Mouse (Mus musculus) embryo, embryonic 10 days (tissue): Measurements from ENCODE around the gene Idnk.
"Not testable (repeated sequence)": the region's sequence is repeated elsewhere in the genome, so short reads cannot be mapped to it uniquely, and the experiment has no call there.

ENCODE experiments used
- DNase-seq: peaks from one replicate; pipeline ENCODE4 v3.0.0-alpha.2; 2015; ENCODE audit warnings: low spot score

Idnk gene

DNA sequence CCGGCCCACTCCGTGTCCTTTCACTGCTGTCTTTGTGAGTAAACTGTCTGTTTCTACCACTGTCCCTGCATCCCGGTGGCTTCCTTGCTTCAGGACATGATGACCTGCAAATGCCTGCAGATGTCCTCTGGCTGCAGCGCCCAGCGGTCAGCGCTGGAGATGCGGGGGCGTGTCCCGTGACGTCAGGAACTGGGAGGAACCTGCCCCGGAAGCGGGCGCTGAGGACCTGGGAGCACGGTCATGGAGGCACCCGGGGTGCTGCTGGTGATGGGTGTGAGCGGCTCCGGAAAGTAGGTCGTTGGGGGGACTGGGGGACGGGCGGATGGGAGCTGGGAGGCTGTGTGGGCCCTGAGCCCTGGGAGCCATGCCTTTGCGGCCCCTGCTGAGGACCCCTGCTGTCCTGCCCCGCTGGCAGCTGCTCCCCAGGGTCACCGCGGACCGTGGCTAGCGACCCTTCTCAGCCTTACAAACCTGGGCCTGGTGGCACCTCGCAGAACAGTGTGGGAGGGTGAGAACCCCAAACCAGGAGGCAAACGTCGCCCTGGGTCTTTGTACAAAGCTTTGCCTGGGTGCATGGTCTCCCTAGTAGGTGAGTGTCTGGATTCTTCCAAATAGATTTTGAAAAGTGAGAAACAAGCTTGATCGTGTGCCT, at the start of gene Idnk:
TSS of gene Idnk (plus strand) at position 203 of the 652 bp plus-strand sequence.
- DNase-seq, result peak; percentile 94

DNA sequence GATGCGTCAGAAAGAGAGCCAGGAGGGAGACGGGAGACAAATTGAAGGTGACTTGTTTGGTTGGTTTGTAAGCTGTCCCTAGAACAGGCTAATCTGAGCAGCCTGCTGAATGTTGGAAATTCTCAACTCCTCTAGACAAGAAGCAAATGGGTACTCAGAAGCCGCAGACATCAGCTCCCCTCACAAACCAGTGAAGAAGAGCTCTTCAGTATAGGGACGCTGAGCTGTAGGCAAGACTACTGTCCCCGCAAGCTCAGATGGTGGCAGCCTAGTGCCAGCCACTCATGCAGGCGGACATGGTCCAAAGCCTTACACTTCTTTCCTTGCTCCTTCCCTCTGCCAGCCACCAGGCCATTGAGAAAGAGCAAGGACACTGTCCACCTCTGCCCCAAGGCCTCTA, 46.1 kb upstream of the Idnk start:
- DNase-seq, result no peak

DNA sequence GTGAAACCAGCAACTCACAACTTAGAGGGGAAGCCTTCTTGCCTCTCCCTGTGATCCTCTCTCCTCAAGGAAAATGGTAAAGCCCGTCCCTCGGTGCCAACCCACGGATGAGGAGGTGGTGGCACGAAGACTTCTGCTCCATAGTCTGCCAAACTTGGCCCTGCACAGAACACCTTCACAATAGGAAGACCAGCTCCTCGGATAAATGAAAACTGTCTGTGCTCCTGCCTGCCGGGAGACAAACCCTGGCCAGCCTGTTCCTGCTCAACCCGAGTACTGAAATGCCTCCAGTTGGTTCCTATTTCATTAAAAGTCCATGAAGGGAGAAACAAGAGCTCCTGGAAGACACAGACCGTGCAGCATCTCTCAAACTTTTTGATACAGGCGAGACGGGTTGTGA, 45.3 kb upstream of the Idnk start:
- no peak for DNase-seq

DNA sequence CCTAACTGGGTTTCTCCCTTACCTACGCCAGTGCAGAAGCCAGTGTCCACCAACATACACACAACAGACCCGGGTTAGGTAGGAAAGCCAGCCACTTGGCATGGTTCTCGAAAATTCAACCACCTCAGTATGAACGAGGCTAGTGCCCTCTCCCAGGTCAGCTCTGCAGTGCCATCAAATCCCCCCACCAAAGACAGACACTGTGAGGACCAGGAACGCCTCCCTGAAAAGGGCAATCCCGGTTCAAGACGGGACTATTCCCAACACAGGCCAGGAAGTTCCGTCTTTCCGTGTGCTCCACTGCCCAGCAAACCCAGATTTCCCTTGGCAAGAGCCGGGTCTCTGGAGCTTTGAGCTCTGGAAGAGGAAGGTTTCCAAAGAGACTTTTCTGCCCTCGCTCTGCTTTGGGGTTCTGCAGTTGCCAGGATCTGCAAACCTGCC, 44.8 kb upstream of the Idnk start:
- no peak for DNase-seq

DNA sequence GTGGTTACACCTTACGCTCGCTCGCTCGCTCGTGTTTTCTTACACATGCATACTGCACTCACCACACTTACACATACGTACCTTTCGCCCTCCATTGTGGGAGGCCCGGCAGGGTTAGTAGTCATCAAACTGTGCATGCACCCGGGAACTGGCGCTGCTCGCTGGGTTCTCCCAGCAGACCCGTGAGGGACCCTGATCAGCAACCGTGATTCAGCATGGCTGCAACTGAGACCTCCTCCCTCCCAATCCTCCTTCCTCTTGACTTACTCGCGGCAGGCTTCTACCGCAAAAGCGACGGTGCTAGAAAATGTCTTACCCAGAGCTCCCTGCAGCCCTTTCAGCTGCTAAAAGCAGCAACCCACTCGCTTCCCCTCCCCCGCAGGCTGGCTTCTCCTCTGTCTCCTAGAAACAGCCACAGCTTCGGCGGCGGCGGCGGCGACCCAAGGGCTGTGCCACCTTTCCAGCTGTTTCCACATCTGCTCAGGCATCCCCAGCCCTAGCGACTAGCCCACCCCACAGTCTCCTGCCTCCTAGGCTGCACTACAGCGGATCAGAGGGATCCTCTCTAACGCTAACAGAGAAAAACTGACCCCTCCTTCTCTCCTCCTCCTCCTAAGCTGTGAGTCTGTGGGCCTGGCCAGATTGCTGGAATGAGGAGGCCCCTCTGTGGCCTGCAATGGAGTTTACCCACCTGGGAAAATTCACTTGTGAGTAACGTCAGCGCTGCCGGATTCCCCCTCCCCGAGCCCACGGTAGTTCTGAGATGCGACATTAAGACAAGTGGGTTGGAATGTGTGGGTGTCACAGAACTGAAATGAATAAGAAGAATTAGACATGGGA, 44.2 kb upstream of the Idnk start, which contains the start of gene Klhl3:
TSS of gene Klhl3 (minus strand) at position 532 of the 840 bp plus-strand sequence.
- peak; percentile 79 for DNase-seq

DNA sequence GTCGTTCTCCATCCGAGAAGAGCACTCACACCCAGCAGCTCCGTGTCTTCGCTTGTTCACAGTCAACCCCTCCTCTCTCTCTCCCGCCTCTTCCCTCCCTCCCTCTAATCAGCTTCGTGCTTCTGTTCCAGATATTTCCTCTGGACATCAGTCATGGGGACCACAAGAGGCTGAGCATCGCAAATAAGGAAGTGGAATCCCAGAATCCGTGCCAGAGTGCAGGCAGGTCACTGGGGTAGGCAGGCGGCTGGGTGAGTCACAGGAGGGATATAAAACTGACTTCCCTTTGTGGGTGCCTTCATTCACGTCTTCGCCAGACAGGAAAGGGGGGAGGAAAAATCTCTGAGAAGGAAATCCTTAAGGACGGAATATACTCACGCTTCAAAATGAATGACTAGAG, 42.2 kb upstream of the Idnk start:
- no peak for DNase-seq

DNA sequence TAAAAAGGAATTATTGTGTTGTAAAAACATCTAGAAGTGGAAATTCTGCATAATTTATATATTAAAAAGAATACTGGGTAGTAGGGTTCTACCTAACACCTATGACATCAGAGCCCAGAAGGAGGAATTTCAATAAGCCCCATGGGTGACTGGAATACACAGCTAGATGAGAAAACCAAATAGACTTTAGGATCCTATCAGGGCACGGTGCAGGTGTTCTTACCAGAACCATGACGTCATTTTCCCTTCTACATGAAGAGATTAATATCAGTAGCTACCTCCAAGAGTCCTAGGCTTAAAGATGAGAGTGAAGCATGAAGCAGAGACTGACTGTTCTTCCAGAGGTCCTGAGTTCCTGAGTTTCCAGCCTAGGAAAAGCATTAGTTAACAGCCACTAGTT, 40.6 kb upstream of the Idnk start:
- DNase-seq, result no peak

DNA sequence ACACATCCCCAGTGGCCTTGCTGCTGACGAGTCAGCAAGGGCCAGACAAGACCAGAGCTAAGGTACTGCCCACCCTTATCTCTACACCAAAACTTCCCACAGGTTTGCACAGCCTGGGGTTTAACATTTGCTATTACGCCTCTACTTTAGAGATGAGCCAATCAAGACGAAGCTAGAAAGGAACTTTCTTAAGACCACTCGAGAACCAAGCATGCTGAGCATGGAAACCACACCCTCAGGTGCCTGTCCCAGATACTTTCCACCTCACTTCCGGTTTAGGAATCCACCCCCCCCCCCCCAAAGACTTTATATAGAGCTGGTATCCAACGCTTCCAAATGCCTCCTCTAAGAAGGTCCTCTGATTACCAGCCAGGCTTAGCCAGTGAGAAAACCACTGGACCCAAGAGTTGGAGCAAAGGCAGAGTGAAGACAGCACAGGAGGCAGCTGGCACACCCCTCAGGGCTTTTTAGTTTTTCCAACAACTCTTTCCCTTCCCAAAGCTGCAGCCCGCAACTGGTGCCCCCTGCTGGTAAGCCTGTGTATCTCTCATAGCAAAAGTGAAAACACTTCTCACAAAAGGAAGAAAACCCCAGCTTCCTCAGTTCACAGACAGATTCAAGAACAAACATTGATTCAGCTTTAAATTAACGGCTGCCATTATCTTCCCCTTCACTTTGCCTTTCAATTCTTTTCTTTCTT, 40.0 kb upstream of the Idnk start:
- peak; percentile 57 for DNase-seq

DNA sequence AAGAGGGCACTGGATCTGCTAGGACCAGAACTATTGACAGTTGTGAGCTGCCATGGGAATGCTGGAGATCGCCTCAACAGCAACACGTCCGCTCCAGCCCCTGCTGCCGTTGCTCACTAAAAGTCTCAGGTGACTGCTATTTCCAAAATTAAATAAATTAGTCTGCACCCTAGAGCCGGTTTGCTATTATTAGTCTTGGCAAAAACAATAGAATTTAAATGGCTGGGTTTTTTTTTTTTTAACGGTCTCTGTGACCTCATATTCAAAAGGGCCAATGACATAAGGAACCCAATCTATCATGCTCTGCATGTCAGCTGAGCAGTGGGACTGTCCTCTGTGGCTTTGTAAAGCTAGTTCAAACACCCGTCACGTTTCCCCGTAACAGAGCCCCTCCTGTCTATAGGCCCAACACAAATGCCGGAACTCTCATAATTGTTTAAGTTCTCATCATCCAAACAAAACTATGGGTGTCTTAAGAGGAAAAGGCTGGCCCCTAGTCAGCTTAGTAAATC, 34.6 kb upstream of the Idnk start:
- no peak for DNase-seq

DNA sequence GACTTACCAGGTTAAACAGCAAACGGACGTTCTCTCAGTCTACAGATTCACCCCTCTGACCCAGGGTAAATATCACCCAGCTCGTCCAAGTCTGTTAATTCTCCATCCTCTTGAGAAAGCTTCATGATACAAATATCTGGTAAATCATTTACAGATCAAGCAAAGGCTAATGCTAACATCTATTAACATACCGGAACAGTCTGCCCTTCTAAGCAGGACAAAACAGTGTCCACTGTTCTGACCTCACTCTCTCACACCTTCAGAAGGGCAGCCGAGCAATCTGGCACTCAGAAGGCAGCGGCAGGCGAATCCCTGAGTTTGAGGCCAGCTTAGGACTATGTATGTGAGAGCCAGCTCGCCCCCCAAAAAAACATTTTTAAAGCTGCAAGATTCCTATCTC, 34.1 kb upstream of the Idnk start:
- no peak for DNase-seq

DNA sequence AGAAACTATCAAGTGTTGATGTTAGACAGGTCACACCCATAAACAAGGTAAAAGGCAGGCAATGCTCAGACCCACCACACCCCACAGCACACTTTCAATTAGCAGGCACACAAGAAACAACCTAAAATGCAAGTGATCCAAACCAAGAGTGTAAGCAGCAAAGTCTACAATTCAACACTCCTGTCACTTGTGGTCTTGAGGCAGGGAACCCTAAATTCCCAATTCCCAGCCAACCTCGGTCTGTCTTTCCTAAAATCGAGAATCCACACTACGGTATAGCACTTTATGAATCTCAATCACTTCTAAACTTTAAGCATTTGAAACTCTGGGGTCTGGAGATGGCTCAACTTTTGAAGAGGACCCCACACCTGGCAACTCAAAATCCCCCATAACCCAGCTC, 33.2 kb upstream of the Idnk start:
- DNase-seq, result no peak

DNA sequence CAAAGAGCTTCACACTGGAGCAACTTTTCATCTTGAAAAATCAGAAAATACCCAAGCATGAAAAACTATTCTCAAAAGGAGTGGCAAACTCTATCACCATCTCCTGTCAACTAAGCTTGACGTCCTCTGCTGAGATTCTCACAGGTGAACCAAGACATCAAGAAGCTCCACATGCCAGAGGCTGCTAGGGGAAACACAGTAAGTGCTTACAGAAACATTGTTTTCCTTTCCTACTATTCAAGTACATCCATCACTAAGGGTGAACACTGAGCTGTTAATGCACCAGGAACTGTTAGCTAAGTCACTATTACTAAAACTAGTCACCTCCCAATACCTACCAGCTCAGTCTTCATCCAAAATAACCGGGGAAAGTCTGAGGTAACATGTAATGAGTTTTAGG, 32.5 kb upstream of the Idnk start:
- DNase-seq, result no peak

DNA sequence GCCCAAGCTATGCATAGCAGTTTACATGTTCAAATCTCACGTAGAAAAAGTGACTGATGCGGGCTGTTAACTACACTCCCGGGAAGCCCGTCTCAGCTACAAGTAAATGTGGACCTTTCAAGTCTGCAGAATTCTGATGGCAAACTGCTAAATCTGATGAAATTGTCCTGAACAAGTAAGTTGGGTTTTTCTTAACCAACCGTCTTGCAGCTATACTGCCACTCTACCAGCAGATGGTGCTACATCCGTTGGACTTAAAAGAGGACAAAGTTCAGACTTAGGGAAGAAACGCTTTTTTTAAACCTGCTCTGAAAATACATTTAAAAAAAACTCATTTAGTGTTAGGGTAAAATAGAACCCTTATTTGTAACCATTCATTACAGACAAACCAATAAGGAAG, 31.3 kb upstream of the Idnk start:
- DNase-seq, result peak; percentile 91

DNA sequence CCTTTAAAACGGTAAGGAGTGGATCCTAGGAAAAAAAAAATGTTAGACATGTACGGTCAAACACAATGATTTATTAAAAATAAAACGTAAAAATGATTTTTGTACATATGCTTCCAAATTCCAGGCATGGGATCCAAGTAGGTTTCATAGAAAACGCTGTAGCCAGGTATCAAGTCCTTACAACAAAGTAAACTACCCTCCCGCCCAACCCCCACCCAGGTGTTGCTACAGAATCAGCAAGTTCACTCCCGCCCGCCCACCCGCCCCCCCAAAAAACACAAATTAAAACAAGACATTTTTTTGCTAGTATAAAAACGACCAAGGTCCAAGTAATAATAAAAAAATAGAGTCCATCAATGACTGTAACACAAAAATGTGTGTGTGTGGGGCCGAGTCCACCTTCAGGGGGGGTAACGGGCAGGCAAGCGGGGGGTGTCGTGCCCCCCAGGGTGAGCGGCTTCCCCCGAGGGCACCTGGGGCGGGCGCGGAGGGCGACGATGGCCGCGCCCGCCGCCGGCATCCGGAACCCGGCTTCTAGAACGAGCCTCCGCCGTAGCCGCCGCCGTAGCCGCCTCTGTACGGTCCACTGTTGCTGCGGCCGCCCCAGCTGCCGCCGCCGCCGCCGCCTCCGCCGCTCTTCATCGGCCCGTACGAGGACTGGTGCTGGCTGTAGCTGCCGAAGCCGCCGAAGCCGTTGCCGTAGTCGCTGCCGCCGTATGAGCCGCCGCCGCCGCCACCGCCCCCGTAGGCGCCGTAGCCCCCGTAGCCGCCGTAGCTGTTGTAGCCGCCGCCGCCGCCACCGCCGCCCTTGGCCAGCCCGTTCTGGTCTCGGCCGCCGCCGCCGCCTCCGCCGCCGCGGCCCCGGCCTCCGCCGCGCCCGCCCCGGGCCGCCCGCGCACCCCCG, 30.3 kb upstream of the Idnk start:
- peak; percentile 31 for DNase-seq

DNA sequence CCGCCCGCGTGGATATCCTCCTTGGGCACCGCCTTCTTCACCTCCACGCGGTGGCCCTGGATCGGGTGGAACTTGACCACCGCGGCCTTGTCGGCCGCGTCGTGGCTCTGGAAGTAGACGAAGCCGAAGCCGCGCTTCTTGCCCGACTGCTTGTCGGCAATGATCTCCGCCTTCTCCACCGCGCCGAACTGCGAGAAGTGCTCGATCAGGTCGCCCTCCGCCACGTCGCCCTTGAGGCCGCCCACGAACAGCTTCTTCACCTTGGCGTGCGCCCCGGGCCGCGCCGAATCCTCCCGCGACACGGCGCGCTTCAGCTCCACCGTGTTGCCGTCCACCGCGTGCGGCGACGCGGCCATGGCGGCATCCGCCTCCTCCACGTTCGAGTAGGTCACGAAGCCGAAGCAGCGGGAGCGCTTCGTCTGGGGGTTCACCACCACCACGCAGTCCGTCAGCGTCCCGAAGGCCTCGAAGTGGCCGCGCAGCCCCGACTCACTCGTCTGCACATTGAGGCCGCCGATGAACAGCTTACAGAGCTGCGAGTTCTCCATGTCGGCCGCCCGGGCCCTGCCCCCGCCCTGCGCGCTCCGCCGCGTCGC, 29.6 kb upstream of the Idnk start:
- DNase-seq, result peak; percentile 68

DNA sequence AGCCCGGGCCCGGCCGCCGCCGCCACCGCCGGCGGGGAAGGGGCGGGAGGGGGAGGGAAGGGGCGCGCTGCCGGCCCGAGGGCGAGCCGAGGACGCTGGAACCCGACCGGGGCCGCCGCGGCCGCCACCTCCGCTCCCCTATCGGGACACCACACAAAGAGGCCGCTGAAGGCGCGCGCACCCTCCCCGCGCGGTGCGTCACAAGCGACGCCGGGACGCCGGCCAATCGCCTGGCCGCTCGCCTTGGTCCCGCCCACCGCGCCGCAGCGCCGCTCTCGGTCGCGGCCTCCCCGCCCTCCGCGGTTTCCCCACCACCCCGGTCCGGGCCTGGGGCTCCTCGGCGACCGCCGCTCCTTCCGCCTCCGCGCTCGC, 29.1 kb upstream of the Idnk start, which contains the start of gene Hnrnpa0:
TSS of gene Hnrnpa0 (minus strand) at position 161 of the 372 bp plus-strand sequence.
- peak; percentile 95 for DNase-seq

DNA sequence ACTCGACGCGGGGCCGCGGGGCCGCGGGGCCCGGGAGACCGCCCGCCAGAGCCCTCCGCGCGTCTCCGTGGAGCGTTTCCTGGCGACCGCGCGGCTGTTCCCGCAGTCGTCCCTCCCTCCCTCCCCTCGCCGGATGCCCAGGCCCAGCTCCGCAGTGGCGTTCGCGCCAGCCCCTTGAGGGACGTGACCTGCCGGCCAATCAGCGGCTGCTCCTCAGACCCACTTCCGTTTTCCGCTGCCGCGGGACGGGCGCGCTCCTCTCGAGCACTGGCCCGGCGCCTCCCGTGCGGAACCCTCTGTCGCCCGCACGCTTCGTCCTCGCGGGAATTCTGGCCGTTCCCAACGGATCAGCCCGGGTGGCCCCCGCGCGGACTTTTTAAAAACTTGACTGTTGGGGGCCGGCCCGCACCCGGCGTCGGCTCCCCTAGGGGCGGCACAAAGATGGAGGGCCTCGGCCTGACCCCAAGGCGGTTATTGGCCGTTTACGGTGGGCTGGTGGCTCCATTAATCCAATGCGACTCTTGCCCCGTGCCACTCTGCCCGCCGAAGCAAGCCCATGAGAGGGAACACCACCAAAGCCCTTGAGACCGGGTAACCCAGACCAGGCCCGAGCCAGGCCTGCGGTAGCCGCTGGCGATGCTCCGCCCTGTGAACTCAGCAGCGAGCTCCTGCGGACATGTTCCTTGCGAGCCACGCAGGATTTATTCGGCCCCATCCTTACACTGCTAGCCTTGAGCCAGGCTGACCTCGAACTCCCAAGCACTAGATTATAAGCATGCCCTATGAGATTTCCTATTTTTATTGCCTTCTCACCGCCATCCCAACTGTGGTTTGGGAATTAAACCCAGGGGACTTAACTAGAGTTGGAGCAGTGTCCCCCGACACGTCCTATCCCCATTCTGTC, 28.4 kb upstream of the Idnk start:
- peak; percentile 97 for DNase-seq

DNA sequence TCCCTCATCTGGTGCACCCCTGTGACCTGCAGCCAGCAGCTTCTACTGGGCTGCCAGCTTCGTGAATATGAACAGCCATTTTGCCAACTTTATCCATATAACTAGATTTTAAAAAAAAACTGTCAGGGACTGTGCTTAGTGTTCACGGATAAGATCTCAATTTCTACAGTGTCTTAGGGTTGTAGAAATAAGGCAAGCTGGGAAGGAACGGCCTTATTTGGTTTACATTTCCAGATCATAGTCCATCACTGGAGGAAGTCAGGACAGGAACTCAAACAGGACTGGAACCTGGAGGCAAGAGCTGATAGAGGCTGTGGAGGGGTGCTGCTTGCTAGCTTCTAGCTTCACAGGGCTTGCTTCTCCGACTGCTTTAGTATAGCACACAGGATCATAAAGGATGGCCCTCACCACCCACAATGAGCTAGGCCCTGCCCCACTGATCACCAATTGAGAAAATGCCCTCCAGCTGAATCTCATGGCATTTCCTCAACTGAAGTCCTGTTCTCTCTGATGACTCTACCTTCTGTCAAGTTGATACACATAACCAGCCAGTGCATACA, 27.7 kb upstream of the Idnk start:
- no peak for DNase-seq

DNA sequence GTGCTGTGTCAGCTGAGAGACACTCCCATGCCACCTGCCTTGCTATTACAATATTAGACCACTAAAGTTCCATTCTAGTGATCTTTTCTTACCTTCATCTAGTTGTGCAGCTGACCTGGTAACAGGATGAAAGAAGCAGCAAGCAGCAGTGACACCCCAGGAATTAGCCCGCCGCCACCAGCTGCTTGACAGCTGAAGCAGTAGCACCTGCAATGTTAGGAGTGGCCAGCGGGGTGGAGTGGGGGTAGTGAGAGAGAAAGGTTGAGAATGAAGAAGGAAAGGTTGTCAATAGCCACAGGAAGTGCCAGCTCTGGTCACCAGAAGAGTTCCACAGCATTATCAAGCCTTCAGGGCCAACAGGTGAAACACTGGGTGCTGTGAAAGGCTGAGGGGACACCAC, 25.8 kb upstream of the Idnk start:
- no peak for DNase-seq

DNA sequence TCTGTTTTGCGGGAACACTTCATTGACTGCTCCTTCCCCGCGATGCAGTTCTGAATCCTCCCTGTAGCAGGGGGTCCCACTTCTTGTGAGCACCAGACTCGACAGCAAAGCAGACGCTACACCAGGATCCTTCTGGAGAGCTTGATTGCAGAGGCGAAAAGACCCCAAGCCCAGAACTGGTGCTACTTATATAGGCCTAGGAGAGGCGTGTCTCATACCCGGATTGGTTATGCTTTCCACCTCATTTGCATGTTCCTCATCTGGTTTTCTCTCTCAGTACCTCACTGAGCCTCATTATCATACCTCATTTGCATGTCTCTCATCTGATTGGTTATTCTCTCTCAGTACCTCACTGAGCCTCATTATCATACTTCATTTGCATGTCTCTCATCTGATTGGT, 10.8 kb upstream of the Idnk start:
- DNase-seq, result not testable (repeated sequence)
